Mouse (Mus musculus): ENCODE data around the gene Gm128. TPM values are rescaled to one million over a fixed set of nuclear protein-coding genes. Genes with fewer than 3 reads are reported as not detected.

The Gm128 gene
- 0.47 and 0.58 TPM in 2 replicates for polyA plus RNA-seq (2012; rRNA removed)

GRCm38 (mm10) chr3:95241498-95241897 lies at the start of gene Gm128:
Gene Gm128, minus strand, starts transcription at chr3:95241598.
- no peak for DNase-seq (ENCODE audit: low spot score)

GRCm38 (mm10) chr3:95291041-95291440 lies 49.6 kb upstream of the Gm128 start:
- no peak for DNase-seq (ENCODE audit: low spot score)

DNA sequence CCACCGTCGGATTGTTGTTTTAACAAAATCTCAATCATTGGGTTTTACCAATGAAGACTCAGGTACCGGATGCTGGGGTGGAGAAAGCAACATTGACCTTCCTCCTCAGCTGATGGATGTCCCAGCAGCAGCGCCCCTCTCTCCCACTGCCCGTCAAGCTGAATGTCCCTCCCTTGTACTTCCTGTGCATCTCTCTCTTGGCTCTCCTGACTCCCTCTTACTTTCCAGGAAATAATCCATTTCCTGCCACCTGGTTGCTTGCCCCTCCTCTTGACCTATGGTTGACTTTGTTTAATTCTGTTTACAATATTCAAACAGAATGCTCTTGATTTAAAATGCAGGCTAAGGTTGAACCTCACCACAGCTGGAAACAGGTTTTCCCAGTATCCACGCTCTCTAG lies 48.8 kb upstream of the Gm128 start:
- DNase-seq (ENCODE audit: low spot score): no peak

GRCm38 (mm10) chr3:95289419-95289818 lies 48.0 kb upstream of the Gm128 start:
- no peak for DNase-seq (ENCODE audit: low spot score)

GRCm38 (mm10) chr3:95287541-95287940 lies 46.1 kb upstream of the Gm128 start:
- DNase-seq (ENCODE audit: low spot score): no peak

DNA sequence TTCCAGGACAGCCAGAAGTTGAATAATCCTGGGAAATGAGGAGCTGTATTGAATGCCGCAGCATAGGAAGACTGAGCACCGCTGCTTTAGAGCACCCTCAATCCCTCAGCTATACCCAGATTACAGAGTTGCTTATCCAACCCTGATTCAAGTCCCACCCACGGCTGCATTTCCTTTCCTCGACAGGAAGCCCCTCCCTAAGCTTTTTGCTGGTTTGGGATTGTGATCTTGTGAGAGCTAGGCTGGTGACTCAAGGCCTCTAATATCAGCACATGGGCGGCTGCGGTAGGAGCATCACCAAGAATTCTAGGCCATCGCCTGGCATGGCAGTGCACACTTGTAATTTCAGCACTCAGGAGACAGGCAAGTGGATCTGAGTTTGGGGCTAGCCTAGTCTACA lies 45.1 kb upstream of the Gm128 start:
- no peak for DNase-seq (ENCODE audit: low spot score)

DNA sequence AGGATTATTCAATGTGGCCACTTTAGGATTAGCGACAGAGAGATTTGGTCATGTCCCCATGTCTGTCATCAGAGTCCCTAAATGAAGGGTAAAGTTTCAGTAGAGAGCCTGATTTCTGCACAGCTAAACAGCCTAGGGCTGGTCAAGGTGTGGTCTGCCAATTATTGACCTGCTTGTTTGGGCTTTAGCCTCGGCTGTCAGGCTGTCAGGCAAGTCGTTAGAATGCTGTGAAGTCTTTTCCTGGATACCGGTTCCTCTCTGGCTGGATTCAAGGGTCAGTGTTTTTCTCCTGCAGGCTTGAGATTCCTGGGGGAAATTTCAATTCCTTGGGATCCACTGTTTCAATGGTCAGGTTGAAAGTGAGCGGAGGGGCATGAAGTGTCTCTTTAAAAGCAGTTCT lies 44.6 kb upstream of the Gm128 start:
- DNase-seq (ENCODE audit: low spot score): no peak

GRCm38 (mm10) chr3:95285390-95285789 lies 44.0 kb upstream of the Gm128 start:
- DNase-seq (ENCODE audit: low spot score): no peak

GRCm38 (mm10) chr3:95284501-95285281 lies 43.3 kb upstream of the Gm128 start:
- DNase-seq (ENCODE audit: low spot score): no peak

DNA sequence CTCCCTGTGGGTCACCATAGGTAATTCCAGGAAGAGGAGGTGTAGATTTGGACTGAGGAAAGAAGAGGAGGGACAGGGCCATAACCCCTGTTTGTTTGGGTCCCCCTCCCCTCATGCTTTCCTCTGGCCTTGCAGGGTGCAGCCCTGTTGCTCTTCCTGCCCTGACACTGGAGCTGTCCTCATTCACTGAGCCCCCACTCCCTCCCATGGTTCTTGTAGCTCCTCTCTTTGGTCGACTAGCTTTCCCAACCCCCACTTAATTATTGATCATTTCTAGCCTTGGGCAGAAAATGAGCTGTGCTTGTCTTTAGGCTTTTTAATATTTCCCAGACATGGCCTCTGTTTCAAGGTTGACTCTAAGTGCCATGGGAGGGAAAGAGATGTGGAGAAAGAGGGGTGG lies 42.7 kb upstream of the Gm128 start:
- DNase-seq (ENCODE audit: low spot score): no peak

GRCm38 (mm10) chr3:95283589-95283941 lies 42.2 kb upstream of the Gm128 start:
- no peak for DNase-seq (ENCODE audit: low spot score)

DNA sequence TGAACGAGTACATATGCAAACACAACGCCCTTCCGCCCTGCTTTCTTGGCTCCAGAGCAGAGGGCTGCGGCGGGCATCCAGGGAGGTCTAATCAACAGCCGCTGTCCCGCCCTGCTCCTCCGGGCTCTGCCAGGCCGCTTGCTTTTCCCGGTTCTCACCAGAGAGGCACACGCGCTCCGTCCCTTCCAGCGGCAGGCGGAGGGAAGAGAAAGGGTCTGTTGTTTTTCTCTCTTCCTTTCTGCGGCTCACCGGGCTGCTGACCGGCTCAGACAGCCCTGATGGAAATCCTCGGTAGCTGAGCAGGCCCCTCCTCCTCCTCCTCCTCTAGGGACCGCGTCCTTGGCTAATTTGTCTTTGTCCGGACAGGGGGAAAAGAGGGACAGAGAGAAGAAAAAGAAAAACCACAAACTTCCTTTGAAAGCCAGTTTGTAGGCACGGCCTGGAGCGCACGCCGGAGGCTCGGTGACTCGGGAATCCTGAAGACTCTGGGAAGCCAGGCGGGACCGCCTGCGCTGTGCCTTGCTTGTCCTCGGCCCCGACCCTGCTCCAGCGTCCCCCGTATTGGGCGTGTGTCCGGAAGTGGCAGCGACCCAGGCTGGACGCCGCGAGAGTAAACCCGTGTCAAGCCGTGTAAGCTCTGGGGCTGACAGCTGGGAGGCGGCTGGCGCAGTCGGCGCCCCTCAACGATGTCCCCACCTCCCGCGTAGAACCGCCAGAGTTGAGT lies 41.6 kb upstream of the Gm128 start:
- peak; percentile 74 for DNase-seq (ENCODE audit: low spot score)

GRCm38 (mm10) chr3:95282381-95282864 lies 41.0 kb upstream of the Gm128 start:
- DNase-seq (ENCODE audit: low spot score): no peak

DNA sequence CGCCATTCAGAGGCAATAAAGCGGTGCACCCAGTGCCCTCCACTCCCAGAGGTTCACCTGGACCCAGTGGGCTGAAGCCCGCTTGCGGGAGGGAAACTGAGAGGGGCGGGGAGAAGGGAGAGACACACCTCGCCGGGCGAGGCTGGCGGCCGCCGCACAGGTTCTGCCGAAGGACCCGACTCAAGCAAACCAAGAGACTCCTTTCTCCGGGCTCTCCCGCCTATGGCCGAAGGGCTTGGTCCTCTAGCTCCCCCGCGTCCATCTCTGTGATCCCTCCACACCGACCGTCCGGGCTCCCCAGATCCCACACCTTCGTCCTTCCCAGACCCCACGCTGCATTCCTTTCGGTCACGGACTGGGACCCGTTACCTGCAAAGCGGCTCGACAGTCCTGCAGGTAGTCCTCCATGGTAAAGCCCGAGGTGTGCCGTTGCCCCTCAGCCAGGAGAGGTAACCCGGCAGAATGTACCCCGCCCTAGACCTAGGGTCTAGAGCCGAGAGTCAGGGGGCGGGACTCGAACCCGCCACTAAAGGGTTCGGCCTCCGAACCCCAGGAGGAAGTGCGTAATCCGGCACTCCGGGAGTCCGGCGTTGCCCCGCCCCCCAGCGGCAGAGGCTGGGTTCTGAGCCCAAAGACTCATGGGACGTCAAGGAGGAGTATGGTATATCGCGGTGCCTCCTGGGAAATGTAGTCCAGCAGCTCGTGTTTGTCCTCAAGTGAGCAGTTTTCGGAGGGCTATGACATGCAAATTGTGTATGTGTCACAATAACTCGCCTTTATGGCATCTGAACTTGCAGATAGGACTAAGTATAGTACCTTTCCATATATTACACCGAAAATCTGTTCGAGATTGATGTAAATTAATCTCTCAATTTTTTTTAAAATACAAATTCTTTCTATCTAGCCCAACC lies 40.1 kb upstream of the Gm128 start, which contains the start of the genes Mindy1 and Prune1:
TSS of gene Mindy1 (plus strand) at position 130 of the 911 bp plus-strand sequence.
TSS of gene Prune1 (minus strand) at position 861 of the 911 bp plus-strand sequence.
- DNase-seq (ENCODE audit: low spot score): peak; percentile 91

GRCm38 (mm10) chr3:95280747-95281146 lies 39.3 kb upstream of the Gm128 start:
- DNase-seq (ENCODE audit: low spot score): no peak

DNA sequence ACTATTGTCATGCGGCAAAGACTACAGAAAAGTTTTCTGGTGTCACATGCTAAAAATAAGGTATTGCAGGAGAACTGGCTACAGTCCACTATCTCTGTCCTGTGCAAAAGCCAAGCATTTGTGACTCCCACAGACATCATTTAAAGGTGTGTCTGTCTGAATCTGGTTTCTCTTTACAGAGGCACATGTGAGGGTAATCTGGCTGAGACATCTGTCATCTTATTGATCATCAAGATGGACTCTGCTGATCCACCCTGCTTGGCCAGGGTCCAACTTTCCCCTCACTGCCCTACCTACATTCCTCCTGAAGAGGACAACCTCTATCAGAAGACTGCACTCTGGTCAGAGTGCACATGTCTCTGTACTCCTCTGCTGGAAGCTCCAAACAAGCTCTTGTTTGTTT lies 35.8 kb upstream of the Gm128 start:
- no peak for DNase-seq (ENCODE audit: low spot score)

DNA sequence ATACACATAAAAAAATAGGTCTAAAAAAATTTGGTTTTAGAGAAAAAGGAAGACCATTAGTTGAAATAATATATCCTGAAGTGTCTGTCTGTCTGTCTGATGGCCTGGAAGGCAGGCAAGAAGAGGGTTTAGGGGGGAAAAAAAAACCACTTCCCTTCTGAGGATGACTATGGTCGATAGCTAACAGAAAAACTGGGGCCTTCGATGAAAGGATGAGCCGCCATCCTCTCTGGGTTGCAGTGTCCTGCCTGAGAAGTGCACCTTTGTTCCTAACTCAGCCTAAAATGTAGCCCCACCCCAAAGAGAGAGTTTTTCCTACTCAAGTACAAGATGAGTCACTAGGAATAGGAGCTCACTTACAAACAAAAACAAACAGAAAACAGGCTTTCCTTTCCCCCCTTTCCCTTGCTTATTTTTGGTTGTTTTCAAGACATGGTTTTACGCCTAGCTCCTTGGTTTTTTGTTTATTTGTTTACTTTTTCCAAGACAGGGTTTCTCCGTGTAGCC lies 35.1 kb upstream of the Gm128 start:
- no peak for DNase-seq (ENCODE audit: low spot score)

GRCm38 (mm10) chr3:95275161-95275560 lies 33.8 kb upstream of the Gm128 start:
- no peak for DNase-seq (ENCODE audit: low spot score)

DNA sequence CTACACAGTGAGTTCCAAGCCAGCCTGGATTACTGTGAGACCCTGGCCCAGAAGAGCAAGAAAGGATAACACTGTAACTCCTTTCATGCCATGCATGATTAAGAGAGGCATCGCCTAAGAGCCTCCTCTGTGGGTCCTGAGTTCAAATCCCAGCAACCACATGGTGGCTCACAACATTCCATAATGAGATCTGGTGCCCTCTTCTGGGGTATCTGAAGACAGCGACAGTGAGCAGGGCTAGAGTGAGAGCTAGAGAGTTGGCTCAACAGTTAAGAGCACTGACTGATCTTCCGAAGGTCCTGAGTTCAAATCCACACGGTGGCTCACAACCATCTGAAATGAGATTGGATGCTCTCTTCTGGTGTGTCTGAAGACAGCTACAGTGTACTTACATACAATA lies 33.1 kb upstream of the Gm128 start:
- DNase-seq (ENCODE audit: low spot score): no peak

DNA sequence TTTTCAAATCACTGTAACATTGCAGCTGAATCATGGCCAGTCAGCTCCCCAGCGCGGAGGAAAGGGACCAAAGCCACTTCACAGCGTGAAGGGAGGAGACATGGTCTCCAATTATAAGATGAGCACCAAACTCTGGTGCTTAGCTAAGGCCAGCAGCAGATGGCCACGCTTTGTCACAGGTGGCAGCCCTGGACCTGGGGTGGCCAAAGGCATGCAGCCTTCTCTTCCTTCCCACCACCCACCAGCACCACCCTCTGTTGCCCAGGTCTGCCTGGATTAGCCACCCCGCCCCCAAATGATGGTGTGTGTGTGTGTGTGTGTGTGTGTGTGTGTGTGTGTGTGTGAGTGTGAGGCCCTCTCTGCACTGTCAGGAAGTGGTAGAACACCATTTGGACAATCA lies 32.1 kb upstream of the Gm128 start:
- DNase-seq (ENCODE audit: low spot score): no peak

DNA sequence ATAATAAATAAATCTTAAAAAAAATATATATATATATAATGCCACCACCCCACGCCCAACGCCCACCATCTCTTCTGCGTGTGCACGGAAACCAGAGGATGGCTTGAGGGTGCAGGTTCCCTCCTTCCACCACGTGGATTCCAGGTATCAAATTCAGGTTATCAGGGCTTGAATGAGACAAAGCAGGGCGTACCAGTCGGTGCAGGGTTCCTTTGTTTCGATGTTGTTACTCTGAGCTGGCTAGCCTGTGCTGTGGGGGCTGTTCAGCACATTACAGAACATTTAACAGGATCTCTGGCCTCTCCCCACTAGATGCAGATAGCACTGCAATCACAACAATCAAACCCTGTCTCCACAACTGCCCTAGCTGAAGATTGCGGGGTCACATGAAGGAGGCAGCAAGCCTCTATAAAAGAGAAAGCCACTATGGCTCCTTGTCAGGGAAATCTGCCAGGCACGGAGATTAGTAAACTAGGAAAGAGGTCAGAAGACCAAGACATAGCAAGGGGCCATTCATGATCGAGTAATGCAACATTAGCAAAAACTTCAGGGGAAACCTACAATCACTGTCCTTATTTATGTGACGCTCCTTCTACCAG lies 29.5 kb upstream of the Gm128 start:
- no peak for DNase-seq (ENCODE audit: low spot score)
